Mouse (Mus musculus) neural tube, embryonic 12.5 days (tissue): ENCODE data around the gene Eif6. TPM values are rescaled to one million over a fixed set of nuclear protein-coding genes. Genes with fewer than 3 reads are reported as not detected.

Experiments used
- ATAC-seq: fragments of 200-750 bp; cut with Nextera tagmentation; 2 replicates; pipeline ENCODE4 v1.8.0; 2017; ENCODE audit warnings: low read depth, mild to moderate bottlenecking, moderate TSS enrichment, moderate library complexity; ENCODE audit not compliant: low FRiP score
- H3K27ac ChIP-seq: fragments of 300-500 bp; sonication (generic); 2 replicates; pipeline ENCODE4 v1.5.1; 2016
- H3K27me3 ChIP-seq: fragments of 300-500 bp; sonication (generic); replicated peaks from 2 replicates; pipeline ENCODE4 v1.6.1; 2016; ENCODE audit warnings: mild to moderate bottlenecking
- H3K36me3 ChIP-seq: fragments of 300-500 bp; sonication (generic); 2 replicates; pipeline ENCODE4 v1.6.1; 2016; ENCODE audit warnings: mild to moderate bottlenecking
- H3K4me1 ChIP-seq: fragments of 300-500 bp; sonication (generic); 2 replicates; pipeline ENCODE4 v1.6.1; 2016
- H3K4me2 ChIP-seq: fragments of 300-500 bp; sonication (generic); replicated peaks from 2 replicates; pipeline ENCODE4 v1.6.1; 2016; ENCODE audit warnings: mild to moderate bottlenecking
- H3K4me3 ChIP-seq: fragments of 300-500 bp; sonication (generic); 2 replicates; pipeline ENCODE4 v1.5.1; 2016
- H3K9ac ChIP-seq: fragments of 300-500 bp; sonication (generic); 2 replicates; pipeline ENCODE4 v1.6.1; 2016; ENCODE audit warnings: mild to moderate bottlenecking
- H3K9me3 ChIP-seq: fragments of 300-500 bp; sonication (generic); 2 replicates; pipeline ENCODE4 v1.6.1; 2016; ENCODE audit warnings: mild to moderate bottlenecking
- WGBS: fragments of 180-500 bp; shearing (Covaris S2); methylation state at CpG from one replicate; pipeline ENCODE4 v1.1.7; 2016; 5-methylcytosine and 5-hydroxymethylcytosine counted together
- polyA plus RNA-seq: library from polyadenylated mRNA; unstranded; fragments of >200 nt; fragmentation: Nextera tagmentation; extraction: Ambion mirVana; gene quantifications from 2 replicates; pipeline ENCODE4 v1.2.1, GENCODE M21; 2016

The Eif6 gene
- polyA plus RNA-seq, 1 experiment from 2014 or later = 177 TPM

DNA sequence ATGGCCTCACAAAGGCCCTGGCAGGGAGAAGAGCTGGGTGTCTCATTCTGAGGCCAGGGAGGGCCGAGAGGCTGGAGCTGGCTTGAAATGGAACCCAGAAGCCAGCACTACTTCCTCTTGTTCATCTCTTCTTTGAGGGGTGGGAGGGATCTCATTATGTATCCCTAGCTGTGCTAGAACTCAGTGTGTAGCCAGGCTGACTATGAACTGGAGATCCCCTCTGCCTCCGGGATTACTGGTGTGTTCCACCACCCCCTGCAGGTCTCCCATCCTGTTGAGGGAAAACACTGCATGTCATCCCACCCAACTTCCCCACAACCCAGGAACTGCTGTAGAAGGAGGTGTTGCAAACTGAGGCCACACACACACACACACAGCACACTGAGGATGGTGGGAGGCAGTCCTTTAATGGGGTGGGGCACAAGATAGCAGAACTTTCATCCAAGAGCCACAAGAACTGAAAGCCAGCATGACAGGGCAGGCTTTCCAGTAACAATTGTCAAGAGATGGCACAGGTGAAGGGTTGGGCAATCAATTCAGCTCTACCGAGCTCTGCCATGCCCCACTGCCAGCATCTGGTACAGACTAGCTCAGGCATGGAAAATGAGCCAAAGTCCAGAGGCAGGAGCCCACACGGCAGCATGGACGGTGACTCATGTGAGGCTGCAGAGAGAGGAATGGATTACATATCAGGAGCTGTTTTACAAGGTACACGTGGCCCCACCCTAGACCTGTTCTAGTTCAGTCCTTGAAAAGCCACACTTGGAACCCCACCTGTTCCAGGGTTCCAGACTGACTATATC is 7.1 kb downstream of the Eif6 start:
- no peaks in the 10 kb centered on the region for H3K9me3 ChIP-seq
- H3K4me1 ChIP-seq = peaks cover 24% of the 10 kb centered on the region
- peak overlapping the region; percentile 46 for H3K4me3 ChIP-seq
- ATAC-seq = peak; percentile 10
- peak overlapping the region; percentile 75 for H3K9ac ChIP-seq
- H3K4me2 ChIP-seq = peak overlapping the region; percentile 77
- peak overlapping the region; percentile 33; the same call in 1 of the 2 replicates for H3K27ac ChIP-seq
- 59% methylated on average over 6 of the region's 6 CpGs for WGBS
- no peaks in the 10 kb centered on the region for H3K27me3 ChIP-seq
- H3K36me3 ChIP-seq = peaks cover 44% of the 10 kb centered on the region

DNA sequence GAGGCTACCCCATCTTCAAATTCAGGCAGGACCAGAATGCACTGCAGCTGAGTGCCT is 7.5 kb downstream of the Eif6 start, which contains the start of gene BC029722:
TSS of gene BC029722 (minus strand) at position 35 of the 57 bp plus-strand sequence.
- Histone ChIP-seq H3K27me3 (no peaks in the 10 kb centered on the region), H3K36me3 (peaks cover 44% of the 10 kb centered on the region), H3K4me3 (peak within 1 kb of the TSS; percentile 46), H3K4me2 (peak within 1 kb of the TSS; percentile 77), H3K27ac (peak within 1 kb of the TSS; percentile 33; the same call in 1 of the 2 replicates), H3K9me3 (no peaks in the 10 kb centered on the region), H3K9ac (peak within 1 kb of the TSS; percentile 75), H3K4me1 (peaks cover 24% of the 10 kb centered on the region)
- ATAC-seq = no peak

DNA sequence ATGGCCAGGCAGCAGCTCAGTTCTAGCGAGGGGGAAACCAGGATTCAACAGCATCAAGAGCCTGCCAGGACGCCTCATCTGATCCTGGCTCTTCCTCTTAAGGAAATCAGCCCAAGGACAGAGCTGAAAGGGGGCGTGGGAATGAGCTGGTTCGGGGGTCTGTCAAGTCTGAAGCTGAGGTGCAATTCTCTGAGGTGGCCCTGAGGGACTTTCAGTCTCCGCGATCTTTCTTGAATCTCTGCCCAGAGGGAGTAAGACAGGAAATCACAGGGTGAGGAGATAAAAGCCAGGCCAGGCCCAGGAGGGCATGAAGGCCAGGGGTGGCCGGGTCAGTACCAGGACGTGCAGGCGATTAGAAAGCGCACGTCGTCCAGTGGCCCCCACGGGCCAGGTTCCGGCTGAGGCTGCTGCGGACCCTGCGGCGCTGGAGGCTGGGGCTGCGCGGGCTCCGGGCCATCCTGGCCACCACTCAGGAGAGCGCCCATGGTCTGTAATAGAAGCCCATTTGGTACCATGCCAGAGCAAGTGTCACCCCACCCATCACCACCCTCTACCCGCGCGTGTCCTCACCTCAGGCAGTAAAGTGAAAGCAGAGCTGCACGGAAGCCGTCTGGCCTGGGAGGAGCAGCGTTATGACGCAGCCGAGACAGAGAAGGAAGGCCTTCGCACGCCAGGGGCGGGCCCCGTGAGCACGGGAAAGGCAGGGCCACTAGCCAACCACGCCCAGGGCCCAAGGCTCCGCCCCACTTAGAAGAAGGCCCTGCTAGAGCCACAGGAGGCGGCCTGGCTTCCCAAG is 7.9 kb downstream of the Eif6 start:
- H3K27me3 ChIP-seq = no peaks in the 10 kb centered on the region
- H3K9me3 ChIP-seq = no peaks in the 10 kb centered on the region
- peak overlapping the region; percentile 77 for H3K4me2 ChIP-seq
- ATAC-seq = peak; percentile 92
- H3K4me1 ChIP-seq = peaks cover 24% of the 10 kb centered on the region
- WGBS = 3% methylated on average over 37 of the region's 37 CpGs
- peak overlapping the region; percentile 46 for H3K4me3 ChIP-seq
- peaks cover 43% of the 10 kb centered on the region for H3K36me3 ChIP-seq
- peak overlapping the region; percentile 33; the same call in 1 of the 2 replicates for H3K27ac ChIP-seq
- peak overlapping the region; percentile 75 for H3K9ac ChIP-seq

DNA sequence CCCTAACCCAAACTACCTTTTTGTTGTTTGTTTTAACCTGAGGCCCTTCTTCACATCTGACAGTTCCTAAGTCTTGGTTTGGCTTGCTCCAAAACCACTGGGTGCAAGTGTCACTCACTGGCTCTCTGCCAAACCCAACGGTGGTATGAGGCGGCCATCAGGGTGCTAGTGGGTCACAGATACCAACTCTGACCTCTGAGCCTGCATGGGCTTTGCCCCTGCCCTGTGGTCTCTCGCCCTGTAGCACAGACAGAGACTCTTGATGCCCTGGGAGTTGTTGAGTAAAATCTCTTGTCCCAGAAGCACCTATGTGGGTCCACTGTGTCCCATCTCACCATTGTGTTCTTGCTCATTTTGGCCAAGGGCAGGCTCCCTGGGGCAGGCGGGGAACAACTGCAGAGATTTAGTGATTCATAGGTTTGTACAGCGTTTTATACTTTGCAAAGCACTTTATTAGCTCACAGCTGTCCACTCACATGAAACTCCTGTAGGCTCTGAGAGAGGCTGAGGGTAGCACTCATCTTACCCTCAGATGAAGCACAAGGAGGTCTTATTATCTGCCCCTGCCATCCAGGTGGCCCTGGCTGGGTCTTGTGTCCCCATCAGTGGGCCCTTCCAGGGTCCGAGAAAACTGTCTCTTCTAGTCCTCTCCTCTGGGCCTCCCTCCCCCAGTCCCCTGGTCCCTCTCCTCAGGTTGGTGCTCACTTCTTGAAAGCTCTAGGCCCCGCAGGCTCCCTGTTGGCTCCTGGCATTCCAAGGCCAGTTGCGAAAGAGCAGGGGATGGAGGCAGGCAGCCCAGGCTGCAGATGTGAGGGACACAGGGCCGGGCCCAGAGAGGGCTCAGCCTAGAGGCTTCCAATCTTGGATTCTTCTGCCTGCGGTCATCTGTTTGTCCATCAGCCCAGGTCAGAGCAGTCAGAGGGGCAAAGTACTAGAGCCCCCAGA is 9.2 kb downstream of the Eif6 start:
- WGBS = 84% methylated on average over 10 of the region's 10 CpGs
- Histone ChIP-seq H3K4me2 (peak overlapping the region; percentile 77), H3K27ac (no peak overlapping the region), H3K4me1 (peaks cover 24% of the 10 kb centered on the region), H3K4me3 (no peak overlapping the region), H3K27me3 (no peaks in the 10 kb centered on the region), H3K9me3 (no peaks in the 10 kb centered on the region), H3K36me3 (peaks cover 30% of the 10 kb centered on the region), H3K9ac (peak overlapping the region; percentile 48)
- ATAC-seq = no peak

DNA sequence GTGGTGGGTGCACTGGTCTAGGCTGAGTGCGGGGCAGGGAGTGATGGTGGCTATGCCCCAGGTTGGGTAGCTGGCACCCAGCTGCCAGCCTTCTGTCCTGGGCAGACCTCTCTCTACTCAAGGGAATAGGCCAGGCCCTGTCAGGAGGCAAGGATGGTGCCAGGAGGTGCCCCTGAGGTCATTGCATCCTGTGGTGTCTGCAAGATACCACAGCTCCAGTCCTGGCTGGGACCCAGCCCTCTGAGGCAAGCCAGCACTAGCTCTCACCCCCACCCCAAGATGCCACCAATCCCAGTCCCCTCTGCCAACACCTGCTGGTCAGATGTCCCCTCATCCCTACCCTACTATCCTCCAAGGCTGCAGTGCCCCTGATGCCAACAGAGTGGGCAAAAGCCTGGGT is 10.5 kb downstream of the Eif6 start:
- ATAC-seq = no peak
- Histone ChIP-seq H3K4me1 (peaks cover 24% of the 10 kb centered on the region), H3K4me3 (no peak overlapping the region), H3K9me3 (no peaks in the 10 kb centered on the region), H3K27ac (no peak overlapping the region), H3K4me2 (no peak overlapping the region), H3K9ac (no peak overlapping the region), H3K27me3 (no peaks in the 10 kb centered on the region), H3K36me3 (peaks cover 19% of the 10 kb centered on the region)
- WGBS = 97% methylated on average over 1 of the region's 1 CpGs

DNA sequence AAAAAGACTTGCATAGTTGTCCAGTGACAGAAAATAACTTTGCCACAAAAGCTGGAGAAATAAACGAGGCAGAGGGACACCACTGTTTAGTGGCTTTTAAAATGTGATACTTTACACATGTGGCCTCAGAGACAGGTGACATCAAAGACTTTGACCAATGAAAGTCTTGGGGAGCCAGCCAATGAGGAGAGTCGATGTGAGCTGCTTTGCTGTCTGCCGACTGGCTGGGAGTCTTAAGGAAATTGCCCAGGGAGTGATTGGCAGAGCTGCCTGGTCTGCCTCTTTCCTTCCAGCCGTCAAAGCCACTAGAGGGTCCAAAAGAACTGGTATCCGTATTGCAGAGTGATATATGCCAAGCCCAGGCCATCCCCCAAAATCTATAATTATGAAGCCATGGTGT is 11.9 kb downstream of the Eif6 start:
- Histone ChIP-seq H3K4me2 (no peak overlapping the region), H3K36me3 (0 out of 2 replicates have a peak, but pooled peaks cover 8% of the 10 kb centered on the region), H3K27ac (no peak overlapping the region), H3K9ac (no peak overlapping the region), H3K4me3 (no peak overlapping the region), H3K9me3 (no peaks in the 10 kb centered on the region), H3K4me1 (peaks cover 24% of the 10 kb centered on the region), H3K27me3 (no peaks in the 10 kb centered on the region)
- ATAC-seq = no peak
- WGBS = 24% methylated on average over 5 of the region's 5 CpGs

DNA sequence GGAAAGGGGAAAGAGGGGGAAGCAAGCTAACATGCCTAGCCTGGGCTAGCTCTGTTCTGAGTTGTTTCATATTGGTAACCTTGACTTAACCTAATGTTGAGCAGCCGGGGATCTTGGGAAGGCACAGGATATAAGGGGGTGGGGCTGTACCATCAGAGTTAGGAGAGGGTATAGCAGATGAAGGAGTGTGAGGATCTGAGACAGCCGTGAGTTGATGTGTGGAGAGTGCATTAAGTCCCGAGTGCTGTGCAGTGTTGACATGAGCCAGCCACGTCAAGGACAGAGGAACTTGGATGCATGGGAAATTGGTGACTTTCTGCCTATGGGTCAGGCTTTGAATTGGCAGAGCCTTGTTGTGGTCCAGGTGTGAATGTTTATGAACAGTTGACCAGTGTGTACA is 14.1 kb downstream of the Eif6 start:
- no peaks in the 10 kb centered on the region for H3K9me3 ChIP-seq
- H3K9ac ChIP-seq = no peak overlapping the region
- no peak overlapping the region for H3K4me2 ChIP-seq
- H3K4me3 ChIP-seq = no peak overlapping the region
- H3K27me3 ChIP-seq = no peaks in the 10 kb centered on the region
- H3K36me3 ChIP-seq = 0 out of 2 replicates have a peak, but pooled peaks cover 8% of the 10 kb centered on the region
- ATAC-seq = no peak
- WGBS = 85% methylated on average over 4 of the region's 4 CpGs
- H3K4me1 ChIP-seq = peaks cover 4% of the 10 kb centered on the region; the same call in 1 of the 2 replicates
- H3K27ac ChIP-seq = no peak overlapping the region

DNA sequence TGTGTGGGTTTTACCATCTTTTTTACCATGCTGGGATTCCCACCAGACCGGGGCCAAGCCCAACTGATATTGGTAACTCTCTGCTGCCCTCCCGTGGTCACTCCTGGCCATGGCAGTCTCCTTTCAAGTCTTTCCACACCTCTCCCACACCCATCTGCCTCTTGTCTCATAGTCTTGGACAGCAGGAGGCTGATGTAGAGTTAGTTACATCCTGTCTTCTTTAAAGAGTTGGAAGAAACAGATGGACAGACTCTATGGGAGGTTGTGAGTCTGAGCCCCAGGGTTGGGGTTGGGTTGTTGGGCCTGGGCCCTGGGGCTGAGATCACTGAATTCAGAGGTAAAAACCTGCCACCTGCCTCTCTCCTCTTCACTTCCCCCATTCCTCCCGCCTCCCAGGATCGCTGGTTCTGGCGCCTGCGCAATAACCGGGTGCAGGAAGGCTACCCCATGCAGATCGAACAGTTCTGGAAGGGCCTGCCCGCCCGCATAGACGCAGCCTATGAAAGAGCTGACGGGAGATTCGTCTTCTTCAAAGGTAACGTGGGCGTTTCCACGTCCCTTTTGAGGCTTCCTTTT is 14.8 kb downstream of the Eif6 start:
- H3K4me3 ChIP-seq = no peak overlapping the region
- H3K4me2 ChIP-seq = no peak overlapping the region
- no peaks in the 10 kb centered on the region for H3K9me3 ChIP-seq
- H3K27me3 ChIP-seq = no peaks in the 10 kb centered on the region
- no peak overlapping the region for H3K27ac ChIP-seq
- ATAC-seq = no peak
- 0 out of 2 replicates have a peak, but pooled peaks cover 8% of the 10 kb centered on the region for H3K36me3 ChIP-seq
- 36% methylated on average over 16 of the region's 16 CpGs for WGBS
- no peak overlapping the region for H3K9ac ChIP-seq
- H3K4me1 ChIP-seq = peaks cover 5% of the 10 kb centered on the region; the same call in 1 of the 2 replicates

DNA sequence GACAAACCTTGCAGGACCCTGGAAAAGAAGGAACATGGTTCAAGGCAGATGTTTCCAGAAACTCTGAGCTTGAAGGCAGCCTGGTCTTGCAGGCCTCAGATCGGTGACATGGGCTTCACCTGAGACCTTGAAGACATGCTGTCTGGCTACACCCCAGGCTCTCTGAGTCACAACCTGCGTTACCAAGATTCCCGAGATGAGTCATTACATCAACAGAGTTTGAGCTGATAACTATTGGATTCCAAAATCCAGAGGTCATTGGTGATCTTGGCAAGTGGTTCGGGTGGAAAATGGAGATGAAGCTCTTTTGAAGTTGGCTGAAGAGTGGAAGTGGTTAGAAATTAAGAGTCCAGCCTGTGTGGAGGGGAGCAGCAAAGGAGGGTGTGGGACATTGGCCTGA is 17.1 kb downstream of the Eif6 start:
- Histone ChIP-seq H3K9ac (no peak overlapping the region), H3K36me3 (0 out of 2 replicates have a peak, but pooled peaks cover 5% of the 10 kb centered on the region), H3K4me3 (no peak overlapping the region), H3K27me3 (no peaks in the 10 kb centered on the region), H3K4me2 (no peak overlapping the region), H3K27ac (no peak overlapping the region), H3K9me3 (no peaks in the 10 kb centered on the region), H3K4me1 (peaks cover 5% of the 10 kb centered on the region; the same call in 1 of the 2 replicates)
- 86% methylated on average over 4 of the region's 4 CpGs for WGBS
- no peak for ATAC-seq

DNA sequence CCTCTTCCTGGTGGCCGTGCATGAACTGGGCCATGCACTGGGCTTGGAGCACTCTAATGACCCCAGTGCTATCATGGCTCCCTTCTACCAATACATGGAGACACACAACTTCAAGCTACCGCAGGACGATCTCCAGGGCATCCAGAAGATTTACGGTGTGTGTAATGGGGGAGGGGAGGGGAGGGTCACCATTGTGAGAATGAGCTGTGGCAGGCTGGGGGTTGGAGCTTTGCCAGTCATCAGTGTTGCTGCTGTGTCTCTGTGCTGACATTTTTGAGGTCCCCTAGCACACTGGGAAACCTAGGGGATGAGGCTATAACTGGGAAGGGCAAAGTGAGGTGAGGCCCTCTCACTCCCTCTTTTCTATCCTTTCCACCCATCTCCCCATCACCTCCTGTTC is 19.3 kb downstream of the Eif6 start:
- Histone ChIP-seq H3K9ac (no peak overlapping the region), H3K4me1 (peaks cover 5% of the 10 kb centered on the region; the same call in 1 of the 2 replicates), H3K27me3 (no peaks in the 10 kb centered on the region), H3K36me3 (0 out of 2 replicates have a peak, but pooled peaks cover 5% of the 10 kb centered on the region), H3K4me3 (no peak overlapping the region), H3K9me3 (no peaks in the 10 kb centered on the region), H3K27ac (no peak overlapping the region), H3K4me2 (no peak overlapping the region)
- ATAC-seq = no peak
- WGBS = 42% methylated on average over 4 of the region's 4 CpGs

DNA sequence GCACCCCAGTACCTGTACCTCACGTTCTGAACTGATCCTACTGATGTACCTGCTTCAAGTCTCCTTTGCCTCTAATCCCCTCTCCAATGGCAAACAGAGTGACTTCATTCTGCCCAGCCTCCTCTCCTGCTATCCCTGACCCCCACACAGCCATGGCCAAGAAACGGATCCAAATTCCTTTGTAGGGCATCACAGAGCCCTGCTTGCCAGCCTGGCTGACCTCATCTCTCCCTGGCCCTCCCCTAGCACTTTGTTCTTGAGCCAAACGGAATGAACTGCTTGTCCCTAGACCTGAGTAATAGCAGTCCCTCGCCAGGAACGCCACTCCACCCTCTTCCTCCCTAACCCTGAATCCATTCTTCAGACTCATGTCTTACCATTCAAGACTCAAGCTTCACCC is 20.2 kb downstream of the Eif6 start:
- H3K9me3 ChIP-seq = no peaks in the 10 kb centered on the region
- ATAC-seq = no peak
- peaks cover 5% of the 10 kb centered on the region; the same call in 1 of the 2 replicates for H3K4me1 ChIP-seq
- no peak overlapping the region for H3K4me2 ChIP-seq
- H3K4me3 ChIP-seq = no peak overlapping the region
- 0 out of 2 replicates have a peak, but pooled peaks cover 3% of the 10 kb centered on the region for H3K36me3 ChIP-seq
- H3K9ac ChIP-seq = no peak overlapping the region
- H3K27ac ChIP-seq = no peak overlapping the region
- H3K27me3 ChIP-seq = no peaks in the 10 kb centered on the region
- WGBS = 70% methylated on average over 5 of the region's 5 CpGs
